Mouse (Mus musculus): ENCODE data around the gene Papolb.

- no peak for TF ChIP-seq POLR2A (IDR thresholded peaks at IDR 0.05; ENCODE audit: low read depth, low read length)
- no peak for TF ChIP-seq MAX (IDR thresholded peaks at IDR 0.05; ENCODE audit: low read length)
- no peak for TF ChIP-seq NELFE (IDR thresholded peaks at IDR 0.05; ENCODE audit: low read depth, low read length)
- no peak for TF ChIP-seq CTCF (conservative IDR thresholded peaks at IDR 0.05 in 1 of 2, IDR thresholded peaks at IDR 0.05 in 1 of 2; ENCODE audit: low read depth in 2 of 2, low read length in 2 of 2)
- no peak for TF ChIP-seq USF1 (IDR thresholded peaks at IDR 0.05; ENCODE audit: low read depth, low read length)
- TF ChIP-seq PAX5 (IDR thresholded peaks at IDR 0.05; ENCODE audit: low read length) = no peak
These were observed 5.5 kb upstream of the Papolb start for GRCm38 (mm10) chr5:142535388-142535787.

All from CH12.LX (cell line).